Mouse (Mus musculus) limb, embryonic 11.5 days (tissue): ENCODE data around the gene Gpr137c. TPM values are rescaled to one million over a fixed set of nuclear protein-coding genes. Genes with fewer than 3 reads are reported as not detected.

ENCODE experiments used
- ATAC-seq: fragments of 200-750 bp; cut with Nextera tagmentation; 2 replicates; pipeline ENCODE4 v1.8.0; 2017; ENCODE audit warnings: low read depth; ENCODE audit not compliant: insufficient number of reproducible peaks, low FRiP score, low TSS enrichment
- DNase-seq: peaks from one replicate; pipeline ENCODE4 v3.0.0-alpha.2; 2015; ENCODE audit warnings: low spot score
- H3K27ac ChIP-seq: fragments of 300-500 bp; sonication (generic); replicated peaks from 2 replicates; pipeline ENCODE4 v1.5.1; 2014; ENCODE audit warnings: low read depth, mild to moderate bottlenecking, low read length
- H3K27me3 ChIP-seq: fragments of 300-500 bp; sonication (generic); 2 replicates; pipeline ENCODE4 v1.6.1; 2014; ENCODE audit warnings: mild to moderate bottlenecking, low read length, mixed read lengths; ENCODE audit not compliant: control insufficient read depth, insufficient read depth
- H3K36me3 ChIP-seq: fragments of 300-500 bp; sonication (generic); 2 replicates; pipeline ENCODE4 v1.6.1; 2014; ENCODE audit warnings: mild to moderate bottlenecking, low read length, moderate library complexity, mixed read lengths; ENCODE audit not compliant: control insufficient read depth, insufficient read depth
- H3K4me1 ChIP-seq: fragments of 300-500 bp; sonication (generic); 2 replicates; pipeline ENCODE4 v1.6.1; 2014; ENCODE audit warnings: low read length, mixed read lengths; ENCODE audit not compliant: control insufficient read depth, insufficient read depth
- H3K4me2 ChIP-seq: fragments of 300-500 bp; sonication (generic); 2 replicates; pipeline ENCODE4 v1.6.1; 2014; ENCODE audit warnings: low read depth, mild to moderate bottlenecking, moderate library complexity; ENCODE audit not compliant: severe bottlenecking
- H3K4me3 ChIP-seq: fragments of 300-500 bp; sonication (generic); 2 replicates; pipeline ENCODE4 v1.5.1; 2014; ENCODE audit warnings: low read depth, low read length
- H3K9ac ChIP-seq: fragments of 300-500 bp; sonication (generic); 2 replicates; pipeline ENCODE4 v1.6.1; 2014; ENCODE audit warnings: mild to moderate bottlenecking, low read length
- H3K9me3 ChIP-seq: fragments of 300-500 bp; sonication (generic); 2 replicates; pipeline ENCODE4 v1.6.1; 2016; ENCODE audit warnings: low read length; ENCODE audit not compliant: control insufficient read depth
- WGBS: fragments of 180-500 bp; shearing (Covaris S2); extraction: QIAGEN DNeasy Blood & Tissue Kit; methylation state at CpG from one replicate; pipeline ENCODE4 v1.1.7; 2014; 5-methylcytosine and 5-hydroxymethylcytosine counted together
- polyA plus RNA-seq: library from polyadenylated mRNA; unstranded; fragments of >200 nt; fragmentation: Nextera tagmentation; extraction: Ambion mirVana; gene quantifications from 2 replicates; pipeline ENCODE4 v1.2.1, GENCODE M21; 2014

Gene Gpr137c
- polyA plus RNA-seq, 1 experiment from 2014 or later, result 4.4 TPM

- DNase-seq, result no peak
- Histone ChIP-seq H3K9ac (no peak overlapping the region), H3K4me2 (no peak overlapping the region), H3K4me3 (no peak overlapping the region), H3K27me3 (no peaks in the 10 kb centered on the region), H3K27ac (no peak overlapping the region), H3K36me3 (no peaks in the 10 kb centered on the region), H3K4me1 (0 out of 2 replicates have a peak, but pooled peaks cover 5% of the 10 kb centered on the region), H3K9me3 (no peaks in the 10 kb centered on the region)
- WGBS, result 79% methylated on average over 3 of the region's 3 CpGs
- no peak for ATAC-seq
Observed at GRCm38 (mm10) chr14:45321067-45321466, 101.5 kb downstream of the Gpr137c start.

- Histone ChIP-seq H3K4me1 (0 out of 2 replicates have a peak, but pooled peaks cover 5% of the 10 kb centered on the region), H3K4me2 (no peak overlapping the region), H3K4me3 (no peak overlapping the region), H3K9ac (no peak overlapping the region), H3K9me3 (no peaks in the 10 kb centered on the region), H3K27me3 (no peaks in the 10 kb centered on the region), H3K27ac (no peak overlapping the region), H3K36me3 (no peaks in the 10 kb centered on the region)
- no peak for DNase-seq
- WGBS, result 89% methylated on average over 5 of the region's 5 CpGs
- ATAC-seq, result no peak
Observed at GRCm38 (mm10) chr14:45321622-45322021, 102.1 kb downstream of the Gpr137c start.

- no peak for ATAC-seq
- DNase-seq, result no peak
Observed at GRCm38 (mm10) chr14:45322450-45322849, 102.9 kb downstream of the Gpr137c start.

GRCm38 (mm10) chr14:45323320-45323719 is 103.8 kb downstream of the Gpr137c start:
- DNase-seq (no peak), ATAC-seq (no peak)
- Histone ChIP-seq H3K4me2 (no peak overlapping the region), H3K27ac (no peak overlapping the region), H3K4me1 (no peaks in the 10 kb centered on the region), H3K9me3 (no peaks in the 10 kb centered on the region), H3K9ac (no peak overlapping the region), H3K4me3 (no peak overlapping the region), H3K27me3 (no peaks in the 10 kb centered on the region), H3K36me3 (no peaks in the 10 kb centered on the region)
- WGBS, result 89% methylated on average over 3 of the region's 3 CpGs

More at GRCm38 (mm10) chr14:45322450-45322849, 102.9 kb downstream of the Gpr137c start:
- H3K36me3 ChIP-seq, result no peaks in the 10 kb centered on the region
- no peaks in the 10 kb centered on the region for H3K9me3 ChIP-seq
- 90% methylated on average over 2 of the region's 2 CpGs for WGBS
- H3K9ac ChIP-seq, result no peak overlapping the region
- H3K27ac ChIP-seq, result no peak overlapping the region
- no peak overlapping the region for H3K4me2 ChIP-seq
- H3K4me3 ChIP-seq, result no peak overlapping the region
- no peaks in the 10 kb centered on the region for H3K27me3 ChIP-seq
- H3K4me1 ChIP-seq, result 0 out of 2 replicates have a peak, but pooled peaks cover under 1% of the 10 kb centered on the region

GRCm38 (mm10) chr14:45325471-45325870 is 106.0 kb downstream of the Gpr137c start:
- H3K4me1 ChIP-seq, result no peaks in the 10 kb centered on the region
- H3K9ac ChIP-seq, result no peak overlapping the region
- ATAC-seq (no peak), DNase-seq (no peak)
- no peak overlapping the region for H3K27ac ChIP-seq
- no peak overlapping the region for H3K4me3 ChIP-seq
- no peaks in the 10 kb centered on the region for H3K9me3 ChIP-seq
- H3K4me2 ChIP-seq, result no peak overlapping the region
- H3K36me3 ChIP-seq, result no peaks in the 10 kb centered on the region
- no peaks in the 10 kb centered on the region for H3K27me3 ChIP-seq

GRCm38 (mm10) chr14:45328072-45328713 is 108.7 kb downstream of the Gpr137c start:
- H3K4me3 ChIP-seq, result no peak overlapping the region
- H3K4me2 ChIP-seq, result no peak overlapping the region
- no peak overlapping the region for H3K9ac ChIP-seq
- no peak overlapping the region for H3K27ac ChIP-seq
- 85% methylated on average over 4 of the region's 4 CpGs for WGBS
- ATAC-seq (no peak), DNase-seq (no peak)
- H3K36me3 ChIP-seq, result no peaks in the 10 kb centered on the region
- no peaks in the 10 kb centered on the region for H3K27me3 ChIP-seq
- no peaks in the 10 kb centered on the region for H3K9me3 ChIP-seq
- no peaks in the 10 kb centered on the region for H3K4me1 ChIP-seq

GRCm38 (mm10) chr14:45329018-45329588 is 109.6 kb downstream of the Gpr137c start:
- ATAC-seq (peak; percentile 24), DNase-seq (no peak)
- H3K4me2 ChIP-seq, result no peak overlapping the region
- H3K36me3 ChIP-seq, result peaks cover 2% of the 10 kb centered on the region; the same call in 1 of the 2 replicates
- no peaks in the 10 kb centered on the region for H3K9me3 ChIP-seq
- H3K27ac ChIP-seq, result no peak overlapping the region
- peak overlapping the region; percentile 98 for H3K4me3 ChIP-seq
- WGBS, result 14% methylated on average over 8 of the region's 8 CpGs
- no peaks in the 10 kb centered on the region for H3K27me3 ChIP-seq
- no peak overlapping the region; the same call in 1 of the 2 replicates for H3K9ac ChIP-seq
- no peaks in the 10 kb centered on the region for H3K4me1 ChIP-seq

GRCm38 (mm10) chr14:45329589-45330181 is 110.2 kb downstream of the Gpr137c start, which contains the start of gene Psmc6:
Gene Psmc6 (plus strand): TSS chr14:45329788.
- Histone ChIP-seq H3K36me3 (peaks cover 2% of the 10 kb centered on the region; the same call in 1 of the 2 replicates), H3K9ac (peak within 1 kb of the TSS; percentile 93), H3K27me3 (no peaks in the 10 kb centered on the region), H3K9me3 (no peaks in the 10 kb centered on the region), H3K4me1 (no peaks in the 10 kb centered on the region), H3K27ac (peak within 1 kb of the TSS; percentile 62; the same call in 1 of the 2 replicates), H3K4me3 (peak within 1 kb of the TSS; percentile 98), H3K4me2 (peak within 1 kb of the TSS; percentile 49)
- peak; percentile 97 for ATAC-seq
- 0% methylated on average over 41 of the region's 44 CpGs for WGBS
- peak; percentile 92 for DNase-seq
